Mouse (Mus musculus) liver, embryonic 12.5 days (tissue): ENCODE measurements at regions not wholly inside any gene's neighbourhood (a gene's known extent, or its start where the extent isn't known, plus 50 kb on each side); places are given as distances from the start of the nearest gene placed in this dataset.

Source experiments
- ATAC-seq: fragments of 200-750 bp; cut with Nextera tagmentation; 2 replicates; pipeline ENCODE4 v1.8.0; 2017; ENCODE audit warnings: moderate number of reproducible peaks, mild to moderate bottlenecking, moderate library complexity
- H3K27ac ChIP-seq: fragments of 300-500 bp; sonication (generic); 2 replicates; pipeline ENCODE4 v1.5.1; 2016; ENCODE audit warnings: mild to moderate bottlenecking
- H3K27me3 ChIP-seq: fragments of 300-500 bp; sonication (generic); replicated peaks from 2 replicates; pipeline ENCODE4 v1.6.1; 2016; ENCODE audit warnings: mild to moderate bottlenecking, moderate library complexity
- H3K36me3 ChIP-seq: fragments of 300-500 bp; sonication (generic); 2 replicates; pipeline ENCODE4 v1.6.1; 2016; ENCODE audit warnings: mild to moderate bottlenecking, moderate library complexity
- H3K4me1 ChIP-seq: fragments of 300-500 bp; sonication (generic); 2 replicates; pipeline ENCODE4 v1.6.1; 2016
- H3K4me2 ChIP-seq: fragments of 300-500 bp; sonication (generic); 2 replicates; pipeline ENCODE4 v1.6.1; 2016; ENCODE audit warnings: mild to moderate bottlenecking, moderate library complexity
- H3K4me3 ChIP-seq: fragments of 300-500 bp; sonication (generic); 2 replicates; pipeline ENCODE4 v1.5.1; 2016; ENCODE audit warnings: mild to moderate bottlenecking, moderate library complexity
- H3K9ac ChIP-seq: fragments of 300-500 bp; sonication (generic); 2 replicates; pipeline ENCODE4 v1.6.1; 2016; ENCODE audit warnings: mild to moderate bottlenecking, moderate library complexity
- H3K9me3 ChIP-seq: fragments of 300-500 bp; sonication (generic); replicated peaks from 2 replicates; pipeline ENCODE4 v1.6.1; 2016; ENCODE audit warnings: mild to moderate bottlenecking, moderate library complexity
- WGBS: fragments of 180-500 bp; shearing (Covaris S2); methylation state at CpG from one replicate; pipeline ENCODE4 v1.1.7; 2016; ENCODE audit not compliant: insufficient replicate concordance; 5-methylcytosine and 5-hydroxymethylcytosine counted together

GRCm38 (mm10) chr3:128723100-128723499 lies 476.6 kb upstream of the Pitx2 start:
- ATAC-seq, result no peak
- 62% methylated on average over 6 of the region's 6 CpGs for WGBS
- no peaks in the 10 kb centered on the region for H3K36me3 ChIP-seq

GRCm38 (mm10) chr3:128720276-128720675 lies 479.4 kb upstream of the Pitx2 start:
- H3K9me3 ChIP-seq, result no peaks in the 10 kb centered on the region
- H3K36me3 ChIP-seq, result no peaks in the 10 kb centered on the region
- H3K9ac ChIP-seq, result no peak overlapping the region
- no peak overlapping the region for H3K4me2 ChIP-seq
- H3K27me3 ChIP-seq, result no peaks in the 10 kb centered on the region
- no peak overlapping the region for H3K4me3 ChIP-seq
- no peaks in the 10 kb centered on the region for H3K4me1 ChIP-seq
- H3K27ac ChIP-seq, result no peak overlapping the region
- 50% methylated on average over 5 of the region's 5 CpGs for WGBS
- ATAC-seq, result no peak

More at GRCm38 (mm10) chr3:128723100-128723499, 476.6 kb upstream of the Pitx2 start:
- Histone ChIP-seq H3K27ac (no peak overlapping the region), H3K4me2 (no peak overlapping the region), H3K9me3 (no peaks in the 10 kb centered on the region), H3K4me1 (no peaks in the 10 kb centered on the region), H3K27me3 (no peaks in the 10 kb centered on the region), H3K4me3 (no peak overlapping the region), H3K9ac (no peak overlapping the region)

- Histone ChIP-seq H3K4me3 (no peak overlapping the region), H3K36me3 (no peaks in the 10 kb centered on the region), H3K9ac (no peak overlapping the region), H3K4me1 (no peaks in the 10 kb centered on the region), H3K9me3 (no peaks in the 10 kb centered on the region), H3K27me3 (no peaks in the 10 kb centered on the region), H3K4me2 (no peak overlapping the region), H3K27ac (no peak overlapping the region)
- no peak for ATAC-seq
- WGBS, result 51% methylated on average over 7 of the region's 7 CpGs
These were observed 480.5 kb upstream of the Pitx2 start for GRCm38 (mm10) chr3:128719226-128719625.

GRCm38 (mm10) chr3:128707270-128707669 lies 492.4 kb upstream of the Pitx2 start:
- Histone ChIP-seq H3K9me3 (no peaks in the 10 kb centered on the region), H3K27ac (no peak overlapping the region), H3K9ac (no peak overlapping the region), H3K4me2 (no peak overlapping the region), H3K4me3 (no peak overlapping the region), H3K4me1 (no peaks in the 10 kb centered on the region), H3K36me3 (no peaks in the 10 kb centered on the region), H3K27me3 (no peaks in the 10 kb centered on the region)
- ATAC-seq, result no peak
- WGBS, result 70% methylated on average over 3 of the region's 3 CpGs

- no peaks in the 10 kb centered on the region for H3K36me3 ChIP-seq
- no peak for ATAC-seq
- 63% methylated on average over 8 of the region's 8 CpGs for WGBS
- H3K9me3 ChIP-seq, result 0 out of 2 replicates have a peak, but pooled peaks cover 6% of the 10 kb centered on the region
- H3K9ac ChIP-seq, result no peak overlapping the region
- no peak overlapping the region for H3K27ac ChIP-seq
- H3K4me1 ChIP-seq, result no peaks in the 10 kb centered on the region
- no peak overlapping the region for H3K4me3 ChIP-seq
- H3K4me2 ChIP-seq, result no peak overlapping the region
- H3K27me3 ChIP-seq, result no peaks in the 10 kb centered on the region
These were observed 531.1 kb upstream of the Pitx2 start for GRCm38 (mm10) chr3:128668468-128669127.

GRCm38 (mm10) chr3:128665184-128665583 lies 534.5 kb upstream of the Pitx2 start:
- H3K4me3 ChIP-seq, result no peak overlapping the region
- no peak overlapping the region for H3K4me2 ChIP-seq
- H3K36me3 ChIP-seq, result no peaks in the 10 kb centered on the region
- H3K9ac ChIP-seq, result no peak overlapping the region
- H3K27ac ChIP-seq, result no peak overlapping the region
- no peaks in the 10 kb centered on the region for H3K4me1 ChIP-seq
- H3K27me3 ChIP-seq, result no peaks in the 10 kb centered on the region
- ATAC-seq, result no peak
- H3K9me3 ChIP-seq, result 0 out of 2 replicates have a peak, but pooled peaks cover 6% of the 10 kb centered on the region
- WGBS, result 83% methylated on average over 3 of the region's 3 CpGs

GRCm38 (mm10) chr3:128636960-128637755 lies 562.5 kb upstream of the Pitx2 start:
- ATAC-seq, result no peak
- H3K4me1 ChIP-seq, result no peaks in the 10 kb centered on the region
- WGBS, result 72% methylated on average over 18 of the region's 18 CpGs

GRCm38 (mm10) chr3:128627696-128628095 lies 572.0 kb upstream of the Pitx2 start:
- Histone ChIP-seq H3K4me3 (no peak overlapping the region), H3K4me1 (no peaks in the 10 kb centered on the region), H3K36me3 (no peaks in the 10 kb centered on the region), H3K9ac (no peak overlapping the region), H3K4me2 (no peak overlapping the region), H3K27ac (no peak overlapping the region), H3K9me3 (no peaks in the 10 kb centered on the region), H3K27me3 (no peaks in the 10 kb centered on the region)
- no peak for ATAC-seq
- WGBS, result 89% methylated on average over 1 of the region's 1 CpGs

More at GRCm38 (mm10) chr3:128636960-128637755, 562.5 kb upstream of the Pitx2 start:
- Histone ChIP-seq H3K27ac (no peak overlapping the region), H3K4me3 (no peak overlapping the region), H3K4me2 (no peak overlapping the region), H3K9me3 (0 out of 2 replicates have a peak, but pooled peaks cover 4% of the 10 kb centered on the region), H3K27me3 (no peaks in the 10 kb centered on the region), H3K9ac (no peak overlapping the region), H3K36me3 (no peaks in the 10 kb centered on the region)

- no peaks in the 10 kb centered on the region for H3K27me3 ChIP-seq
- 65% methylated on average over 6 of the region's 6 CpGs for WGBS
- no peak overlapping the region for H3K9ac ChIP-seq
- H3K9me3 ChIP-seq, result no peaks in the 10 kb centered on the region
- H3K4me1 ChIP-seq, result no peaks in the 10 kb centered on the region
- no peak overlapping the region for H3K4me3 ChIP-seq
- no peaks in the 10 kb centered on the region for H3K36me3 ChIP-seq
- no peak for ATAC-seq
- no peak overlapping the region for H3K27ac ChIP-seq
- no peak overlapping the region for H3K4me2 ChIP-seq
These were observed 583.0 kb upstream of the Pitx2 start for GRCm38 (mm10) chr3:128616675-128617074.

GRCm38 (mm10) chr3:128613657-128614056 lies 586.0 kb upstream of the Pitx2 start:
- Histone ChIP-seq H3K4me3 (no peak overlapping the region), H3K27me3 (no peaks in the 10 kb centered on the region), H3K27ac (no peak overlapping the region), H3K9ac (no peak overlapping the region), H3K4me2 (no peak overlapping the region), H3K36me3 (no peaks in the 10 kb centered on the region), H3K9me3 (no peaks in the 10 kb centered on the region), H3K4me1 (no peaks in the 10 kb centered on the region)
- 76% methylated on average over 9 of the region's 9 CpGs for WGBS
- ATAC-seq, result no peak

- Histone ChIP-seq H3K36me3 (no peaks in the 10 kb centered on the region), H3K4me2 (no peak overlapping the region), H3K9ac (no peak overlapping the region), H3K9me3 (no peaks in the 10 kb centered on the region), H3K27ac (no peak overlapping the region), H3K27me3 (no peaks in the 10 kb centered on the region), H3K4me3 (no peak overlapping the region), H3K4me1 (no peaks in the 10 kb centered on the region)
- 76% methylated on average over 6 of the region's 6 CpGs for WGBS
- no peak for ATAC-seq
These were observed 588.9 kb upstream of the Pitx2 start for GRCm38 (mm10) chr3:128610731-128611130.

- WGBS, result 41% methylated on average over 3 of the region's 3 CpGs
- no peaks in the 10 kb centered on the region for H3K9me3 ChIP-seq
- ATAC-seq, result no peak
- H3K4me1 ChIP-seq, result no peaks in the 10 kb centered on the region
- no peak overlapping the region for H3K27ac ChIP-seq
- no peak overlapping the region for H3K9ac ChIP-seq
- H3K36me3 ChIP-seq, result no peaks in the 10 kb centered on the region
- no peaks in the 10 kb centered on the region for H3K27me3 ChIP-seq
- H3K4me2 ChIP-seq, result no peak overlapping the region
- no peak overlapping the region for H3K4me3 ChIP-seq
These were observed 591.0 kb upstream of the Pitx2 start for GRCm38 (mm10) chr3:128608694-128609093.
